Mouse (Mus musculus): Measurements from ENCODE around the gene Olfr597. TPM values are rescaled to one million over a fixed set of nuclear protein-coding genes. Genes with fewer than 3 reads are reported as not detected.
"Not testable (repeated sequence)": the region's sequence is repeated elsewhere in the genome, so short reads cannot be mapped to it uniquely, and the experiment has no call there.

Olfr597 gene
- not detected for total RNA-seq (2021)
- long read RNA-seq, experiment 1: 0 reads
- long read RNA-seq, experiment 2: 0 reads

- DNase-seq: not testable (repeated sequence)
These were observed at the start of gene Olfr597 for GRCm38 (mm10) chr7:103316015-103316414. Gene Olfr597, plus strand, starts transcription at chr7:103316315.

GRCm38 (mm10) chr7:103305348-103305747 is 10.8 kb upstream of the Olfr597 start, which contains the start of gene Olfr596:
Gene Olfr596, plus strand, starts transcription at chr7:103305648.
- not testable (repeated sequence) for DNase-seq

GRCm38 (mm10) chr7:103323268-103323667 is 7.2 kb downstream of the Olfr597 start, which contains the start of gene Olfr598:
Gene Olfr598, plus strand, starts transcription at chr7:103323568.
- DNase-seq: no peak

GRCm38 (mm10) chr7:103335617-103336016 is 19.5 kb downstream of the Olfr597 start, which contains the start of gene Olfr599:
Gene Olfr599, plus strand, starts transcription at chr7:103335917.
- no peak for DNase-seq

GRCm38 (mm10) chr7:103349569-103349968 is 33.5 kb downstream of the Olfr597 start, which contains the start of gene Olfr600:
Gene Olfr600, minus strand, starts transcription at chr7:103349669.
- DNase-seq: no peak

- DNase-seq: no peak
These were observed 46.4 kb downstream of the Olfr597 start, which contains the start of gene Olfr601 for GRCm38 (mm10) chr7:103362555-103362954. Gene Olfr601, minus strand, starts transcription at chr7:103362655.

Small RNA genes within 50 kb of the gene (microRNA-seq; reads per million reads assigned to microRNA genes)
- not detected for gene Gm23550

Other genes starting within 250 kb of the Olfr597 start
- not detected for gene Olfr584, start 234.4 kb upstream of the Olfr597 start, total RNA-seq (2021)
- not detected for gene Olfr585, start 218.6 kb upstream of the Olfr597 start, total RNA-seq (2021)
- gene Olfr586, start 190.7 kb upstream of the Olfr597 start, total RNA-seq (2021): not detected
- not detected for gene Olfr588-ps1, start 175.4 kb upstream of the Olfr597 start, total RNA-seq (2021)
- not detected for gene Olfr589, start 160.0 kb upstream of the Olfr597 start, total RNA-seq (2021)
- gene Olfr591, start 138.0 kb upstream of the Olfr597 start, total RNA-seq (2021): not detected
- not detected for gene Olfr592, start 131.5 kb upstream of the Olfr597 start, total RNA-seq (2021)
- not detected for gene Olfr593, start 104.5 kb upstream of the Olfr597 start, total RNA-seq (2021)
- gene Olfr594, start 99.3 kb upstream of the Olfr597 start, total RNA-seq (2021): not detected
- not detected for gene Usp17ld, start 63.8 kb upstream of the Olfr597 start, total RNA-seq (2021)
- not detected for gene Olfr596, start 10.7 kb upstream of the Olfr597 start, total RNA-seq (2021)
- gene Olfr598, start 7.3 kb downstream of the Olfr597 start, total RNA-seq (2021): not detected
- gene Olfr599, start 19.6 kb downstream of the Olfr597 start, total RNA-seq (2021): not detected
- gene Olfr600, start 33.4 kb downstream of the Olfr597 start, total RNA-seq (2021): not detected
- gene Olfr601, start 46.3 kb downstream of the Olfr597 start, total RNA-seq (2021): not detected
- not detected for gene Olfr603, start 69.9 kb downstream of the Olfr597 start, total RNA-seq (2021)
- gene Usp17lc, start 98.8 kb downstream of the Olfr597 start, total RNA-seq (2021): not detected
- not detected for gene Olfr605, start 129.1 kb downstream of the Olfr597 start, total RNA-seq (2021)
- not detected for gene Olfr606, start 132.7 kb downstream of the Olfr597 start, total RNA-seq (2021)
- gene Olfr607, start 147.8 kb downstream of the Olfr597 start, total RNA-seq (2021): not detected
- not detected for gene Olfr608, start 153.6 kb downstream of the Olfr597 start, total RNA-seq (2021)
- not detected for gene Olfr609, start 181.7 kb downstream of the Olfr597 start, total RNA-seq (2021)
- gene Olfr610, start 195.8 kb downstream of the Olfr597 start, total RNA-seq (2021): not detected
- gene Olfr611, start 204.5 kb downstream of the Olfr597 start, total RNA-seq (2021): not detected
- not detected for gene Olfr612, start 226.4 kb downstream of the Olfr597 start, total RNA-seq (2021)
- not detected for gene Olfr613, start 231.8 kb downstream of the Olfr597 start, total RNA-seq (2021)
- gene Olfr615, start 239.8 kb downstream of the Olfr597 start, total RNA-seq (2021): not detected